Mouse (Mus musculus) lung, adult 2 months (tissue): ENCODE results near the gene Ccnt2. TPM values are rescaled to one million over a fixed set of nuclear protein-coding genes. Genes with fewer than 3 reads are reported as not detected.

ENCODE experiments used
- DNase-seq: peaks from one replicate; pipeline ENCODE4 v3.0.0; 2022
- H3K4me1 ChIP-seq: fragments of 200-500 bp; 2 replicates; pipeline ENCODE4 v1.6.1; 2011; ENCODE audit warnings: low read length; ENCODE audit not compliant: control insufficient read depth, insufficient read depth
- H3K4me3 ChIP-seq: fragments of 200-500 bp; replicated peaks from 2 replicates; pipeline ENCODE3; 2011; ENCODE audit warnings: low read depth, mild to moderate bottlenecking, control low read depth, low read length; ENCODE audit errors: extremely low read depth
- CTCF ChIP-seq: fragments of 200-500 bp; IDR thresholded peaks from 2 replicates; pipeline ENCODE4 v1.5.1; 2011; ENCODE audit warnings: mild to moderate bottlenecking, low read length, control low read depth; ENCODE audit not compliant: insufficient read depth
- POLR2A ChIP-seq: fragments of 200-500 bp; IDR thresholded peaks from 2 replicates; pipeline ENCODE4 v1.6.1; 2011; ENCODE audit warnings: low read depth, mild to moderate bottlenecking, control low read depth, low read length, borderline replicate concordance; ENCODE audit errors: extremely low read depth
- WGBS: fragments of 180-500 bp; shearing (Covaris S2); methylation state at CpG from one replicate; pipeline ENCODE4 v1.1.7; 2018; 5-methylcytosine and 5-hydroxymethylcytosine counted together
- polyA plus RNA-seq: library from polyadenylated mRNA; depleted of rRNA; stranded (reverse); fragments of >200 nt; gene quantifications from 2 replicates; pipeline ENCODE4 v1.2.3, GENCODE M21; 2012

Ccnt2 gene
- polyA plus RNA-seq, 1 experiment = 27.6 TPM

DNA sequence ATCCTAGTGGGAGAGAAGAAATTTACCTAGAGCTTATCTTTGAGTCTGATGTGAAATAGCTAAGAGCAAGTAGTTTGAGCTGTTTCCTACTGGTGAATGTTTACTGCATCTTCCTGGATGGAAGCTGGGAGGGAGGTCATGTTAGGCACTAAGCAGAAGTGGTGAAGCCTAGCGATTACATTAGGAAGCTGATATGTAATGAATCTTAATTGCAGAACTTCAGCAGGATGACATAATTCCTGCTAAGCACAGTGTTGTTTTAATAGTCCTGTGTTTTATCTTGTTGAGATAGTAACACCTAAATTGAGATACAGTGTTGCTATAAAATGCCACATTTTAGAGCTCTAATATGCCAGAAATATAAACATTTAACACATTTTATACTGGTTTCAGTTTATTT, 11.9 kb downstream of the Ccnt2 start:
- peaks cover 28% of the 10 kb centered on the region for H3K4me1 ChIP-seq
- no peak overlapping the region for H3K4me3 ChIP-seq
- DNase-seq = no peak
- TF ChIP-seq CTCF (no peak), POLR2A (no peak)
- 16% methylated on average over 1 of the region's 1 CpGs for WGBS

GRCm38 (mm10) chr1:127788943-127789342, 15.0 kb downstream of the Ccnt2 start:
- Histone ChIP-seq H3K4me1 (peaks cover 11% of the 10 kb centered on the region), H3K4me3 (no peak overlapping the region)
- TF ChIP-seq CTCF (no peak), POLR2A (no peak)
- DNase-seq = no peak
- WGBS = 81% methylated on average over 6 of the region's 6 CpGs

DNA sequence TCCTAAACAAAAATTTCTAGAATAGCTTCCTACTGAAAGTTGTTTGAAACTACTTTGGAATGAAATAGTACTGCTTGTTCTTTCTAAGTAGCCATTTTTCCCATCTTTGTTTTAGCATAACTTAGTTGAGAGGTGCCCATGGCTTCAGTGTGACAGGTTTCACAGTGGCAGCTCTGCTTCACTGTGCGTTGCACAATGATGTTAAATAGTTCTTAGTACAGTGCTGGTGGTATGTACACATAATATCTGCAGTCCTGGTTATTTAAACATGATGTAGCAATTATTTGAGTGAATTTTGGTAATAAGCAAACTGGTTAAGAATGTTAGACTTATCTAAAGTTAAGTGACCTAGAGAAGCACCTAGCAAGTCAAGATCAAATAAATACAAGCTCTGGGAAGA, 19.5 kb downstream of the Ccnt2 start:
- WGBS = 80% methylated on average over 1 of the region's 1 CpGs
- DNase-seq = no peak
- no peak for TF ChIP-seq CTCF
- TF ChIP-seq POLR2A = no peak
- H3K4me3 ChIP-seq = no peak overlapping the region
- peaks cover 5% of the 10 kb centered on the region for H3K4me1 ChIP-seq

DNA sequence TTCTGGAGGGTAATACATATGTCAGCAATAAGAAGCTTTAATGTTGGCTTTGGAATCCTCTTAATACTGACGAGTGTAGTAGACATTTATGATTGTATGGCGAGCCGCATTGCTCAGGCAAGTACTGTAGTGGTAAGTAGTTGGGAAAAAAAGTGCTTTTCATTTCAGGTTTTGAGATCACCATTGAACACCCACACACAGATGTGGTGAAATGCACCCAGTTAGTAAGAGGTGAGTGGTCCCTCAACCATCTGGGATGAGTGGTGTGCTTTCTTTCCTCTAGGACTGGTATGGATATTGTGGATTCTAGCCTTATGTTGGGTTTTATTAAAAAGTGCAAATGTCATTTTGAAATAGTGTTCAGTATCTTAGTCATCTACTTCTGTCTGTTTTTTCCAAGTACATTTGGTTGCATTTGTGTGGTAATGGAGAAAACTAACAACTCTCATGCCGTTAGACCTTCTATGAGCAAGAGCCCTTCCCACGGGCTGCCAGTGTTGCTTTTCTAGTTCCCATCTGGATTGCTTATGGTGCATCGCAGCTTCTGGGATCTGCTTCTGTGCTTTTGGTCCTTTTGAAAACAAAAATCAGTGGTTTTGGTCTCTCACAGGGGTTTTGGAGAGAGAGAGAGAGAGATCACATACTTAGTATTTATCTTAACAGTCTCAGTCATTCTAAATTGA, 21.3 kb downstream of the Ccnt2 start:
- DNase-seq = no peak
- 81% methylated on average over 6 of the region's 6 CpGs for WGBS
- no peak overlapping the region for H3K4me3 ChIP-seq
- H3K4me1 ChIP-seq = no peaks in the 10 kb centered on the region; the same call in 1 of the 2 replicates
- TF ChIP-seq POLR2A = no peak
- no peak for TF ChIP-seq CTCF

DNA sequence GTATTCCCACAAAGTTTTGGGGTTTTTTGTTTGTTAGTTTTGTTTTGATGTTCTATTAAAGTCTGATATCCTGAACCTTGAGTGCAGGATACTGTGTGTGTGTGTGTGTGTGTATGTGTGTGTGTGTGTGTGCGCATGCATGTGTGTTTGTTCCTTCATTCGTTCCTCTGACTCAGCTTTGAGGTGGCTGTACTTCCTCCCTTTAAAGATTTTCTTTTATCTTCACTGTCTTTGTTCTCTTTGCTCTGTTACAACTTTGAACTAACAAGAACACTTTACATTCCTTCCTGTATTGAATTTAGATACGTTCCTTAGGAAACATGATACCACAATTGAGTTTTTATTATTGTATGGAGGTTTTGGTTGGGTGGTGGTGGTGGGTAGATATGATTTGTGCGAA, 22.4 kb downstream of the Ccnt2 start:
- DNase-seq = no peak
- Histone ChIP-seq H3K4me1 (no peaks in the 10 kb centered on the region; the same call in 1 of the 2 replicates), H3K4me3 (no peak overlapping the region)
- WGBS = 45% methylated on average over 4 of the region's 4 CpGs
- no peak for TF ChIP-seq CTCF
- no peak for TF ChIP-seq POLR2A

DNA sequence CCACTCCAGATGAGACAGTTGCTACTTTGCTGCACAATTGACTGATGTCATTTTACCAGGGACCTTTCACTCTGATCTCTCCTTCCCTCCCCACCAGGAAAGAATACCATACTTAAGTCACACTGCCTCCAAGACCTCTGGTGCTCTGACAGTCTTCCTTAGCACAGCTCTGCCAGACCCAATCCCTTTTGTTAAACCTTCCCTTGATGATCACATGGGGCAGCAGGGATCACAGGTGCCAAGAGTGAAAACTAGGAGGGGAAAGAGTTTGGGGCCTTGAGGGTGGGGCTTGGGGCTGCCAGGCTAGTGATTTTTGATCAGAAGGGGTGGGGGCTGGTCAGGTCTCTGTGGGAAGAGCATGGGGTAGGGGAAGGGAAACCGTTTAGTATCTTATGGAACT, 22.8 kb downstream of the Ccnt2 start:
- no peak for TF ChIP-seq POLR2A
- TF ChIP-seq CTCF = no peak
- WGBS = 79% methylated on average over 1 of the region's 1 CpGs
- DNase-seq = no peak
- H3K4me1 ChIP-seq = no peaks in the 10 kb centered on the region; the same call in 1 of the 2 replicates
- no peak overlapping the region for H3K4me3 ChIP-seq

- 74% methylated on average over 8 of the region's 8 CpGs for WGBS
- Histone ChIP-seq H3K4me1 (peaks cover 3% of the 10 kb centered on the region; the same call in 1 of the 2 replicates), H3K4me3 (no peak overlapping the region)
These were observed 29.0 kb downstream of the Ccnt2 start for GRCm38 (mm10) chr1:127802916-127803315.

DNA sequence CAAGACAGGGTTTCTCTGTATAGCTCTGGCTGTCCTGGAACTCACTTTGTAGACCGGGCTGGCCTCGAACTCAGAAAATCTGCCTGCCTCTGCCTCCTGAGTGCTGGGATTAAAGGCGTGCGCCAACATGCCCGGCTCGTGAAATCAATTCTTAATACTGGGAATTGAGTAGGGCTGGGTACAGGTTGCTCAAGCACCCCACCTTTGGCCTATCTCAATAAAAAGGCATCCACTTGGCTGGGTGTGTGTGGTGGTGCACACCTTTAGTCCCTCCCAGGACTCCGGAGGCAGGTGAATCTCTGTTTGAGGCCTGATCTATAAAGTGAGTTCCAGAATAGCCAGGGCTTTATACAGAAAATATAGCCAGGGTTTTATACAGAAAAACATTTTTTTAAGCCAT, 34.7 kb downstream of the Ccnt2 start:
- TF ChIP-seq POLR2A = no peak
- no peak for TF ChIP-seq CTCF
- DNase-seq = no peak
- peaks cover 3% of the 10 kb centered on the region; the same call in 1 of the 2 replicates for H3K4me1 ChIP-seq
- H3K4me3 ChIP-seq = no peak overlapping the region
- WGBS = 95% methylated on average over 7 of the region's 7 CpGs

More at GRCm38 (mm10) chr1:127802916-127803315, 29.0 kb downstream of the Ccnt2 start:
- no peak for TF ChIP-seq POLR2A
- no peak for TF ChIP-seq CTCF
- no peak for DNase-seq

DNA sequence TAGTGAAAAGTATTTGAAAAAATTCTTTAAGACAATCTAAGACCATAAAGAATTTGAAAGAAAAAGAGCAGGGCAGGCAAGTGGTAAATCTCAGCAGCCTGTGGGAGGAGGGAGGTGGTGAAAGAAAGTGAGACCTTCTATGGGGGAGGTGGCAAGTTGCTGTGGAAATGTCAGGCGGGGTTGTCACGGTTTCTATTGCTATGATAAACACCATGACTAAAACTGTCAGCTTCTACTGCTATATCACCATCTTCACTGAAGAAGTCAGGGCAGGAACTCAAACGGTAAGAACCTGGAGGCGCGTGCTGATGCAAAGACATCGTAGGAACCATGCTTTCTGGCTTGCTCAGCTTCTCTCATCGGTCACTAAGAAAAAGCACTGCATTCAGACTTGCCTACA, 39.0 kb downstream of the Ccnt2 start:
- no peak for DNase-seq
- TF ChIP-seq CTCF = no peak
- TF ChIP-seq POLR2A = no peak
- 62% methylated on average over 7 of the region's 7 CpGs for WGBS
- Histone ChIP-seq H3K4me3 (no peak overlapping the region), H3K4me1 (no peaks in the 10 kb centered on the region)

DNA sequence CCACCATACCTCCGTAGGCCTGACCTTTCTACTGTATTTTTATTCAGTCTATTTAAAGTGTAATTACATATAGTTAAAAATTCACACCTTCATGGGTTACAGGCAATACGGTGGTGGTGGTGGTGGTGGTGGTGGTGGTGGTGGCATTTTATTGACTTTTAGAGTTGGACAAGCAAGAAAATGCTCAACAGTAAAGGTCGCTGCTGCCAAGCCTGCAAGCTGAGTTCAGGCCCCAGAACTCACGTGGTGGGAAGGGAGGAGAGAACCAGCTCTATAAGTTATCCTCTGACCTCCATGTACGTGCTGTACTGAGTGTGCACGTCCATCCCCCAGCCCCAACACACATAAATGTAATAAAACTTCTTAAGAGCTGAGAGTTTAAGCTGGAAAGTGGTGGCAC, 42.4 kb downstream of the Ccnt2 start:
- TF ChIP-seq POLR2A (no peak), CTCF (no peak)
- 75% methylated on average over 6 of the region's 6 CpGs for WGBS
- Histone ChIP-seq H3K4me3 (no peak overlapping the region), H3K4me1 (no peaks in the 10 kb centered on the region)
- DNase-seq = no peak

GRCm38 (mm10) chr1:127827325-127827724, 53.4 kb downstream of the Ccnt2 start:
- 8% methylated on average over 2 of the region's 2 CpGs for WGBS
- no peaks in the 10 kb centered on the region for H3K4me1 ChIP-seq
- H3K4me3 ChIP-seq = no peak overlapping the region
- TF ChIP-seq POLR2A (no peak), CTCF (no peak; the same call in 1 of the 2 replicates)
- no peak for DNase-seq
